Mouse (Mus musculus) heart, embryonic 16.5 days (tissue): Measurements from ENCODE around the gene Smr2. TPM values are rescaled to one million over a fixed set of nuclear protein-coding genes. Genes with fewer than 3 reads are reported as not detected.
"Not testable (repeated sequence)": the region's sequence is repeated elsewhere in the genome, so short reads cannot be mapped to it uniquely, and the experiment has no call there.

ENCODE experiments used
- ATAC-seq: fragments of 200-750 bp; cut with Nextera tagmentation; replicated peaks from 2 replicates; pipeline ENCODE4 v1.8.0; 2017; ENCODE audit warnings: moderate number of reproducible peaks; ENCODE audit not compliant: insufficient read depth, low FRiP score; ENCODE audit errors: extremely low read depth
- H3K27ac ChIP-seq: fragments of 300-500 bp; sonication (generic); 2 replicates; pipeline ENCODE4 v1.5.1; 2014; ENCODE audit warnings: mild to moderate bottlenecking, low read length, control low read depth, moderate library complexity
- H3K27me3 ChIP-seq: fragments of 300-500 bp; sonication (generic); 2 replicates; pipeline ENCODE4 v1.6.1; 2014; ENCODE audit warnings: low read length, mixed read lengths; ENCODE audit not compliant: control insufficient read depth, insufficient read depth
- H3K36me3 ChIP-seq: fragments of 300-500 bp; sonication (generic); 2 replicates; pipeline ENCODE4 v1.6.1; 2014; ENCODE audit not compliant: control insufficient read depth, insufficient read depth
- H3K4me1 ChIP-seq: fragments of 300-500 bp; sonication (generic); 2 replicates; pipeline ENCODE4 v1.6.1; 2014; ENCODE audit warnings: low read length, mixed read lengths; ENCODE audit not compliant: control insufficient read depth, insufficient read depth
- H3K4me2 ChIP-seq: fragments of 300-500 bp; sonication (generic); 2 replicates; pipeline ENCODE4 v1.6.1; 2014; ENCODE audit warnings: low read depth, mild to moderate bottlenecking, control low read depth, low read length
- H3K4me3 ChIP-seq: fragments of 300-500 bp; sonication (generic); 2 replicates; pipeline ENCODE4 v1.5.1; 2014; ENCODE audit warnings: mild to moderate bottlenecking, control low read depth, low read length
- H3K9ac ChIP-seq: fragments of 300-500 bp; sonication (generic); 2 replicates; pipeline ENCODE4 v1.6.1; 2014; ENCODE audit warnings: low read length, control low read depth
- H3K9me3 ChIP-seq: fragments of 300-500 bp; sonication (generic); replicated peaks from 2 replicates; pipeline ENCODE4 v1.6.1; 2016; ENCODE audit warnings: low read length; ENCODE audit not compliant: control insufficient read depth
- WGBS: fragments of 180-500 bp; shearing (Covaris S2); extraction: QIAGEN DNeasy Blood & Tissue Kit; methylation state at CpG from one replicate; pipeline ENCODE4 v1.1.7; 2014; 5-methylcytosine and 5-hydroxymethylcytosine counted together
- polyA plus RNA-seq: library from polyadenylated mRNA; unstranded; fragments of >200 nt; fragmentation: Nextera tagmentation; extraction: Ambion mirVana; gene quantifications from 2 replicates; pipeline ENCODE4 v1.2.1, GENCODE M21; 2015

Gene Smr2
- polyA plus RNA-seq: not detected in 2 replicates

DNA sequence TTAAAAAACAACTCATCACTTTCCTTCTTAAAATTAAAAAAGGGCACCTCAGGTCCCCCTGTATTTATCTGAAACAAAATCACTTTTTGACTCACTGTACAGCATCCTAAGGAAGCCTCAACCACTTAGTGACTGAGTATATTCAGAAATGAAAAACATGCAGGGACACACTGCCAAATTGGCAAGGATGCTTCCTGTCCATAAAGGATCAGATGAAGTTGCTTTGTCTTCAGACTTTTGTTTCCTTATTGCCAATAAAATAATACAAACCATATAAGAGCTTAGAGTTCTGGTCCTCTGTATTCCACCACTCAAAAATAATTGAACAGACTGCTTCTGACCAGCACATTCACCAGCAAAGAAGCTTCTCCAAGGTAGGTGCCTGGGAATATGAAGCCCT is at the start of gene Smr2:
Gene Smr2, plus strand, starts transcription at position 301 of the 400 bp plus-strand sequence.
- not testable (repeated sequence) for H3K9me3 ChIP-seq, H3K4me2 ChIP-seq, ATAC-seq

DNA sequence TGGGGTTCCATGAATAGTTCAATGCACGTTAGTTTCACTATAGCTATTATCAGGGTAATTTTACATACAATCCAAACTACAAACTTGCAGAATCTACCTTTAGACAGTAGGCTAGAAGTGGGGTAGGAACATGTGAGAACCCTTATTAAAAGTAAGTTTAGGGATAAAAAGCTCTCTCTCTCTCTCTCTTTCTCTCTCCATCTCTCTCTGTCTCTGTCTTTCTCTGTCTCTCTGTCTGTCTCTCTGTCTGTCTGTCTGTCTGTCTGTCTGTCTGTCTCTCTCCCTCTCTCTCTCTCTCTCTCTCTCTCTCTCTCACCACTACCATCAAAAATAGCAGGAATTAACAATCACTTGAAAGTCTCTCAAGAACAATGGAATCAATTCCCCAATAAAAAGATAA is 25.1 kb downstream of the Smr2 start, which contains the start of gene Gm11116:
Gene Gm11116, minus strand, starts transcription at position 101 of the 400 bp plus-strand sequence.
- Histone ChIP-seq H3K4me1 (no peaks in the 10 kb centered on the region), H3K4me3 (no peak within 1 kb of the TSS), H3K4me2 (no peak within 1 kb of the TSS), H3K36me3 (no peaks in the 10 kb centered on the region), H3K27ac (no peak within 1 kb of the TSS), H3K27me3 (no peaks in the 10 kb centered on the region), H3K9ac (no peak within 1 kb of the TSS), H3K9me3 (no peaks in the 10 kb centered on the region)
- 60% methylated on average over 1 of the region's 1 CpGs for WGBS
- ATAC-seq: no peak

More for the DNA sequence above, at the start of gene Smr2:
- not testable (repeated sequence) for H3K27me3 ChIP-seq, H3K27ac ChIP-seq, H3K4me1 ChIP-seq, H3K36me3 ChIP-seq, H3K4me3 ChIP-seq, H3K9ac ChIP-seq

DNA sequence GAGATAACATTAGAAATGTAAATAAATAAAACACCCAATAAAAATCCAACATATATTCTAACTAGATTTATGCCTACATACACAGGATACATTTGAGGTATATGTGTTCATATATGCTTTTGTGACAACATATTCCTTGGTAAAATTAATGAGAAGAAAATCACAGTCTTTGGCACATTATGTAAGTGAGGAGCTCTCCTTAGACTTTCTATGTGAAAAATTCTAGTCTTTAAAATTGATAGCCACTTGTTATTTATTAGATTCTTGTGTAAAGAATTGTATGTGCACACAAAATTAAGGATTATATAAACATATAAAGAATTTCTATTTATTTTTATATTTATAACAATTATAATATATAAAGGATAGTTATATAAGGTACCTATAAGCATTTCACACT is 67.6 kb downstream of the Smr2 start, which contains the start of gene Gm11115:
Gene Gm11115, minus strand, starts transcription at position 101 of the 400 bp plus-strand sequence.
- Histone ChIP-seq H3K4me2 (no peak within 1 kb of the TSS), H3K9ac (no peak within 1 kb of the TSS), H3K4me1 (no peaks in the 10 kb centered on the region), H3K36me3 (no peaks in the 10 kb centered on the region), H3K27ac (no peak within 1 kb of the TSS), H3K27me3 (no peaks in the 10 kb centered on the region), H3K9me3 (no peaks in the 10 kb centered on the region), H3K4me3 (no peak within 1 kb of the TSS)
- ATAC-seq: no peak

Other genes with a start within 250 kb of the Smr2 start
- gene Odam, start 201.5 kb upstream of the Smr2 start, polyA plus RNA-seq: not detected in 2 replicates
- 0.30 TPM in 1 of 2 replicates, not detected in the other for gene Csn3, start 161.0 kb upstream of the Smr2 start, polyA plus RNA-seq
- not detected in 2 replicates for gene 2310003L06Rik, start 117.1 kb upstream of the Smr2 start, polyA plus RNA-seq
- gene Gm28434, start 117.0 kb upstream of the Smr2 start, polyA plus RNA-seq: not detected in 2 replicates
- not detected in 2 replicates for gene Cabs1, start 107.1 kb upstream of the Smr2 start, polyA plus RNA-seq
- not detected in 2 replicates for gene Smr3a, start 84.0 kb upstream of the Smr2 start, polyA plus RNA-seq
- not detected in 2 replicates for gene Gm11116, start 25.0 kb downstream of the Smr2 start, polyA plus RNA-seq
- not detected in 2 replicates for gene Gm11115, start 67.5 kb downstream of the Smr2 start, polyA plus RNA-seq
- not detected in 2 replicates for gene Gm7714, start 182.4 kb downstream of the Smr2 start, polyA plus RNA-seq
- not detected in 2 replicates for gene Prol1, start 230.8 kb downstream of the Smr2 start, polyA plus RNA-seq